Mouse (Mus musculus) MN1 (cell line): ENCODE measurements at regions not wholly inside any gene's neighbourhood (a gene's known extent, or its start where the extent isn't known, plus 50 kb on each side); places are given as distances from the start of the nearest gene placed in this dataset.
A peak's percentile ranks its signal among the peaks of the same experiment; 100 is the strongest.

Experiments used
- DNase-seq: peaks from one replicate; pipeline ENCODE4 v3.0.0-alpha.2; 2016; ENCODE audit warnings: low spot score

GRCm38 (mm10) chr16:93013256-93013655 is 187.3 kb upstream of the Runx1 start:
- DNase-seq: no peak

- no peak for DNase-seq
Observed at GRCm38 (mm10) chr16:93011474-93011873, 185.5 kb upstream of the Runx1 start.

DNA sequence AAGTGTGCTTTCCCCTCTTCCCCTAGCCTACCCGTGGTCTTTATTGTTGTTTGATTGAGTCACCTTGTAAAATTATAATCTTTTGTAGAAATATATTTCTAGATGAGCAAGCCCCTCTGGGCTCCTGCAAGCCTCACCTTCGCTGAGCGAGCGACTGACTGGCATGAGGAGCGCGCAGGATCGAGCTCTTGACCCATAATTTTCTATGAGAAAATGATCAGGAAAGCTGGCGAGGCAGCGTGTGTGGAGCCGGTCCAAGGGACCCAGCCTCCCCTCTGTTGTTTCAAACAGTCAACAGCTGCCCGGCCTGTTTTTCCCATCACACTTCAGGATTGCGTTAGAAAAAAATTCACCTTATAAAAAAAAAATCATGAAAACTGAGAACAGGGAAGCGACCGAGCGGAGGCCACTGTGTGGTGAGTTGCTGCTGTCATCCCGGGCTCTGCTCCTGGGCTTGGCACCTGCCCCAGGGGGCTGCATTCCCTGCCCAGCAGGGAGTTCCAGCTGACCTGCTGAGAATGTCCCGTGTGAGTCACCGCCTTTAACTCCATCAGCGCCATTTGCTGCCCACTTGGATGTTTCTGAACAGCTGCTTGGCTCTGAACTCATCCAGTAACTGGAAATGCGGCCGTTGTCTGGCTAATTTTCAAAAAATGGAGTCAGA is 180.5 kb upstream of the Runx1 start:
- DNase-seq: no peak

DNA sequence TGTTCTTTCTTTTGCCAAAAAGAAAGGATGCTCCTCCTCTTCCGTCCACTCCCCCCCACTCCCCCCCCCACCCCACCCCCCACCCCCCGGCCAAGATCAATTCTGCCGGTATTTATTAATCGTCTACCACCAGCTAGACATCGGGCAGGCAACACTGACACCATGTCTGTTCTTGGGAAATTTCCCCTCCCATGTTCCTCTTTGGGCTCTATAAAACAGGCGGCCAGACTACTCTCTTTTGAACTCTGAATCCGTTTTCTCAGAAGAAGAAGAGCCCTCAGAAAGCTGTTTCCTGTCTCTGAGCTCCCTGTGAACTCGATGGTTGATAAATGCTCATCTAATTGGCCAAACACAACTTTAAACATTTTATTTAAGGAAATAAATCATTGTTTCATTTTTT is 179.5 kb upstream of the Runx1 start:
- DNase-seq: no peak

DNA sequence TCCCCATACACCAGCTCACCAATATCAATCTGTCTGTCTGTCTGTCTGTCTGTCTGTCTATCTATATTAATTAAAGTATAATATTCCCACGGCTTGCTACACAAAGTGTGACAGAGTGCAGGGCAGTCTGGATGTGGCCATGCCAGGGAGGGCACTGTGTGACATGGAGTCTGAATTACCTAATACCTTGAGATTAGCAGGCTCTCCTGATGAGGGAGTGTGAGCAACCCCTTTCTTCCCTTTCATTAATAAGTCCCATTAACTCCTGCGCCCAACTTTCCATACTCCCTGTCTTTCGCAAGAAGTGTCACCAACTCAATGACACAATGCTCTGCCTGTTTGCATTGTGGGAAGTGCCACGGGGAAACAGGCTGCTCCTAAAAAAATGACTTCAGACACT is 177.9 kb upstream of the Runx1 start:
- DNase-seq: no peak

- DNase-seq: no peak
Observed at GRCm38 (mm10) chr16:92998689-92999088, 172.7 kb upstream of the Runx1 start.

DNA sequence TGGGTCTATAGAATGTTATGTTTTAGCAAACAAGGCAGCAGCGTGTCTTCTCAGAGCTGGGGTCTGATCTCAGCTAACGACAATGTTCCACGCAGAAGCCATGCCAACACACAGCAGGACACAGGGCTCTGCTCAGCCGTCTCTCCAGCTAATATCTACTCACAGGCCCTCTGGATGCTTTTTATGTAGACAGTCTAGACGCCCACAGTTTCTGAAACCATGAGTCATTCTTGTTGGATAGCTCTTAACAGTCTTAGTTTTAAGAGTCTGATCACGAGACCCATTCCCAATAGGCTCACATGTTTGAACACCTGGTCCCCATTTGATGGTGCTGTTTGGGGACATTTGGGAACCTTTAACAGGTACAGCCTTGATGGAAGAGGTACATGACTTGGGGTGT is 171.7 kb upstream of the Runx1 start:
- no peak for DNase-seq

- DNase-seq: no peak
Observed at GRCm38 (mm10) chr16:92995993-92996350, 170.0 kb upstream of the Runx1 start.

DNA sequence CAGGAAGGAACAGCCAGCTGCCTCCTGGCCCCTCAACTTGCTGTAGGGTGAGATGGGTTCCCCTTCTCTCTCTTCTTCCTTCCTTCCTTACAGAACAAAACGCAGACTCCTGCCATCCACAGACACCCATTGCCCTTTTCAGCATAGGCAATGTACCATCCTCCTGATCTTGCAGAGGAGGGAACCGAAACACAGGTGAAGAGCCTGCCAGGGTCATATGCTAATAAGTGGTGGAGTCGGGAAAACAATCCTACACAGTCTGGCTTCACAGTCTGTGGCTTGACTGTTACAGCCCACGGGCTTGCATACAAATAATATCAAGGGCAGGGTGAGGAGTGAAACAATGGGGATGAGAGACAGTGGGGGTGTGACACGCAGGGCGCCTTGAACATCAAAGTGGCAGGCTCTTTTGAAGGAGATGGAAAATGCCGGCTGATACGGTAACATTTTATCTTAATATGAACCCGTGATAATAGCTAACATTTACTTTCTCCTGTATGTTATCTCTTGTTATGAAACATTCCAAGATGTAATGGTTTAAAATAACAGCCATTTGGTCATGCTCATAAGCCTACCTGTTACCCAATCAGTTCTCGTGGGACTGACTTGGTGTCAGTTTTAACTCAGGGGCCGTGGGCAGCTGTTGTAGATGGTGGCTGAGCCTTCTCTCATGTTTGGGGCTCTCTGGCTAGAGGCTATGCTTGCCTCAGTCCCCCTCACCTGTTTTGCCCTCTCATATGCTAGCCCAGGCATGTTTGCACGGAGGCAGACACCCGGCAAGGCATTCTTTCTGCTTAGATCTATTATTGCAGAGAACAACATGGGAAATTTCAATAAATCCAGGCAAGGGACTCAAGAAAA is 169.4 kb upstream of the Runx1 start:
- no peak for DNase-seq

DNA sequence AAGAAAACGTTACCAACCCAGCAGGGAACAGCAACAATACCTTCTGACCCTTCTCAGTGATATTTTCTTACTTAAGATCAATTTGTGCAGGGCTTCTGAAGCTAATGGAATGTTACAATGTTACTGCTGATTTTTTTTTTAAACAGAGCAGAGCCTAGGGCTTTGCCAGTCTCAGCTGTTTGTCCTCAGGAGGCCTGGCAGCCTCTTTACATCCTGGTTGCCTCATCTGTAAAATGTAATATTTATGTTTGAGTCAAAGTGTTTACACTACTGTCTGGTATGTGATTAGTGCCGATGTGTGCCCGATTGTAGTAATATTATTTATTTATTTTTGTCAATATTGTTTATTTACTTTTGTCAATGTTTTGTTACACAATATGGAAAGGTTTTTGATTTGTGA is 166.9 kb upstream of the Runx1 start:
- no peak for DNase-seq

- no peak for DNase-seq
Observed at GRCm38 (mm10) chr16:92991405-92991804, 165.5 kb upstream of the Runx1 start.

GRCm38 (mm10) chr16:92988416-92988815 is 162.5 kb upstream of the Runx1 start:
- DNase-seq: no peak

GRCm38 (mm10) chr16:92988000-92988399 is 162.1 kb upstream of the Runx1 start:
- no peak for DNase-seq

- DNase-seq: peak; percentile 15
Observed at GRCm38 (mm10) chr16:92985768-92986167, 159.8 kb upstream of the Runx1 start.

GRCm38 (mm10) chr16:92982934-92983333 is 157.0 kb upstream of the Runx1 start:
- DNase-seq: no peak

GRCm38 (mm10) chr16:92979620-92980330 is 153.8 kb upstream of the Runx1 start:
- DNase-seq: no peak

DNA sequence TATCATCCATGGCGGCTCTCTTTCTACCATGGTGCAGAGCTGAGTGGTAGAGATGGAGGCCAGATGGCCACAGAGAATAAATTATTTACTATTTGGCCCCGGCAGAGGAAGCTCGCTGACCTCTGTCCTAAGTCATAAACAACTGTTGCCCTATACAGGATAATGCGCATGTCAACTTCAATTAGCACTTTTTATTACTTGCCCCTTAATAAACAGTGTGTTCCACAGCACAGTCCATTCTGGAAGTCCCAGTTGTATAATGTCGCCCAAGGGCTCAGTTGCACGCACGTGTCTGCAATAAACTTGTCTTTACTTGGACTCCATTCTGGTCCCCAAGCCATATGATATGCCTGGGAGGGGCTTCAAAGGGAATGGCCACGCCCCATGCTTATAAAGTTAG is 150.1 kb upstream of the Runx1 start:
- DNase-seq: no peak

DNA sequence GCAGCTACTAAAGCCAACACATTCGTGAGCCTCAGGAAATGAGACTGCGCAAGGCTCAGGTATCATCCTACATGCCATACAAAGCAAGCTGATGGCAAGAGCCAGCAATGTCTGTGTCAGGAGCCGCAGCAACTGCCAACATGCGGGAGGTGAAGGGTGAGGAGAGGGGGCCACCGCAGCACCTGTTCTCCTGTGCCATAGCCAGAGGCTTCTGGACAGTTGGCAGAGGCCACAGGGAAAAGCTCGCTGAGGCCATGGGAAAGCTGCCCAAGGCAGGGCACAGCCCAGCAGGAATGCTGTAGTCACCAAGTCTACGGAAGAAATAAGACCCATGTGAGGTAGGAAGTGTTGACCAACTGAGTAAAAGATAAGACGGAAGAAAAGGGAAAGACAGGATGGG is 149.1 kb upstream of the Runx1 start:
- DNase-seq: no peak

- no peak for DNase-seq
Observed at GRCm38 (mm10) chr16:92972681-92973080, 146.7 kb upstream of the Runx1 start.

GRCm38 (mm10) chr16:92971956-92972355 is 146.0 kb upstream of the Runx1 start:
- DNase-seq: no peak

GRCm38 (mm10) chr16:92970587-92970986 is 144.6 kb upstream of the Runx1 start:
- no peak for DNase-seq

DNA sequence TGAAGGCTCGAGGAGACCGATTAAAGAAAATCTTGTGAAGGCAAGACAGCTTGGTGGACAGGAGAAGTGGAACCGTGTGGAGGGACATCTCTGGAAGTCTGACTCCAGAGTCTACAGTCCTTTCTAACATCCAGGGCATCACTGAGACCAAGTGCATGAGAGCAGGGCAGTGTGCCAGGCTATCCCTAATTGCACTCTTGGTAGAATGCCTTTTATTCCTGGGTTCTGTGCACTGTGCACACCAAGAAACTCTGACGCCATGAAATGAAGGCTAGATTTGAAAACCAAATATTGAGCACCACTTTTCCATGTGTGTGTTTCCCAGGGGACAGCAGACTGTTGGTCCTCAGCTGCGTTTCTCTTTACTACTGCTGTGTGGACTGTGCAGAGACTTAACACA is 143.1 kb upstream of the Runx1 start:
- DNase-seq: no peak
